Mouse (Mus musculus) cerebellum, postnatal 25 days (tissue): ENCODE results near the gene Pafah2.
A peak's percentile ranks its signal among the peaks of the same experiment; 100 is the strongest.

Experiments used
- DNase-seq, 2 experiments: peaks; one replicate each; pipeline ENCODE4 v3.0.0; 2021; ENCODE audit warnings: mixed read lengths in 2 of 2

Pafah2 gene

GRCm38 (mm10) chr4:134466381-134467262, 70.5 kb downstream of the Pafah2 start:
- no peak for DNase-seq

DNA sequence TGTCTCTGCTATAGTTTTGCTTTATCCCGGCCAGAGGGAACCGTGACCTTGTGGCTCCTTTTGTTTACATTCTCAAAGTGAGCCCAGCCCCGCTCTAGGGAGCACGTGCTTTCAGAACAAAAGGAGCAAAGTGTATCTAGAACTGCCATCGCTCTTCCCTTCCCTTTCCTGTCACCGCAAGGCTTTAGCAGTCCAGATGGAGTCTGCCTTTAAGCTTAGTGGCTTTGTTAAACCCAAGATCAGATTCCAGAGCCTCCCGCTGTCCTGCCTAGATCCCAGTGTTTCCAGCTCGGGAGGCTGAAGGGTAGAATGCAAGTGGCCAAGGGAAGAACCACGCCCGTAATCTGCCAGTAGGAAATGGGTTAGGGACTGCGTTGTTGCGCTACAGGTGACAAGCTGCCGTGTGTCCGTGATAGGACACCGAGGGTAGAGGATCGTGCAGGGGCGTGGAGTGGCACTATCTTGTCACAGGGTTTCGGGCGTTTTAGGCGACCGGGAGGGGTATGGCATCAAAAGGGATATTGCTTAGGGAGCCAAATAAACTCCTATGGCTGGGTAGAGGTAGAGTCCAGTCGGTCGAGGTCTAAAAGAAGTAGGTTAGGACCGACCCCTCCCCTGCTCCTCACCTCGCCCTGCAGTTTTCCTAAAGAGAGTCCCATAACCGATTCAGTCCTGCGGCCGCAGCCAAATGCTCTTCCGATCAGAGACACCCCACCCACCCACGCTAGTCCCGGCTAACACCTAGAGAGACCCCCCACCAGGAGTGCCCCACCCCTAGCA, 71.5 kb downstream of the Pafah2 start:
- peak; percentile 55 to 66 for DNase-seq

DNA sequence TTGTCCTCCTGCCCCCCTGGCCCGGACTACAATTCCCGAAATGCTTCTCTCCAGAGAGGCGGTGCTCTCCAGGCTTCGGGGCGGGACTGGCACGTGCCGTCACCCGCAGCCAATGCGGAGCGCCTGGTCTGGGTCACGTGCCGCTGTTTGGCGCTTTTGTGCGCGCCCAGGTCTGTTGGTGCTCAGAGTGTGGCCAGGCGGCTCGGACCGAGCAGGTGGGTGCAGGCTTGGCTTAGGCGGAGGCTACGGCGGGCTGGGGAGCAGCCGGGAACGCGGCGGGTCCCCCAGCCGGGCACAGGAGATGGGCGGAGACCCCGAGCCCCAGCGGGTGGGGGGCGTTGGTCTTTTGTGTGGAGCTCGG, 72.1 kb downstream of the Pafah2 start, which contains the start of gene Stmn1:
TSS of gene Stmn1 (plus strand) at position 106 of the 361 bp plus-strand sequence.
- DNase-seq, result peak; percentile 95 to 97

DNA sequence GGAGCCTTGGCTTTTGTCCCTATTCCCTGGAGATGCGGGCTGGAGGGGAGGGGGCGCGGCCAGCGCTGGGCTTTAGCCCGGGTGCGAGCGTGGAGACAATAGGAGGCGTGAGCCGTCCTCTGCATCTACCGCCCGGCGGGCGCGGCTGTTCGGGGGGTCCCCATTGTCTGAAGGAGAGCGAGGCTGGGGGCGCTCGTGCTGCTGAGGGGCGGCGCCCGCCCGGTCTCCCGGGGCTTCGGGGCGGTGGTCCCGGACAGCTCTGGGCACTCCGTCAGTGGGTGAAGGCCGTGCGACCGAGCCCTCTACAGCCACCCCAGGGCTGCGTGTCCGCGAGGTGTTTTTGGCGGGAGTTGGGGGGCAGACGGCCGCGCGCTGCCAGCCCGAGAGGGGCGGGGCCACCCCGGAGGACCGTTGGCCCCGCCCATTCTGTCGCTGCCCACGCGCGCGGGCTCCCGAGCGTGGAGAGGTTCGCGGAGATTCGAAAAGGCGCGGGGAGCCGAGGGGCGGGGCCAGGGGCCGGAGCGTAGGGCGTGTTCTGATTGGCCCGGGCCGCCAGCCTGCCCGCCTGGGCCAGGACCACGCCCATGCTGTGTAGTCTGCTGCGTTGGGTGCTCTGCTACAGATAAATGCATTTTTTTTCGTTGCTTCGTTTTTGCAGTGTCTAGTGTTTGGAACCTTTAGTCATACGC, 72.6 kb downstream of the Pafah2 start:
- DNase-seq, result peak; percentile 98 to 99

- DNase-seq, result no peak
These were observed 73.2 kb downstream of the Pafah2 start for GRCm38 (mm10) chr4:134469341-134469796.

DNA sequence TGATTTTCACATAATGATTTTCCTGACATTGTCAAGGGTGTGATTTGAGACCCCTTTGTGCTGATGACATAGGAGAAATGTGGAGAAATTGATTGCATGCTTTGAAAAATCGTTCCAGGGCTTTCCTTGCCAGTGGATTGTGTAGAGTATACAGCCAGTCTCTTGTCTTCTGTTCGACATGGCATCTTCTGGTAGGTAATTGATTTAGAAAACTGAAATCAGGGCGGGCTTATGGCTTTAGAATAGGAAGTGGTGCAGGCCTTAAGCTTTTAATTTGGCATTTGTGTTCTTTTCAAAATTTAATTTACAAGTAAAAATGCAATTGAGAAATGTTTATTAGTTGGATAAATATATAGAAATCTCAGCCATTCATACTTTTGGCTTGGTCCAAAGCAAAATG, 73.9 kb downstream of the Pafah2 start:
- no peak for DNase-seq

DNA sequence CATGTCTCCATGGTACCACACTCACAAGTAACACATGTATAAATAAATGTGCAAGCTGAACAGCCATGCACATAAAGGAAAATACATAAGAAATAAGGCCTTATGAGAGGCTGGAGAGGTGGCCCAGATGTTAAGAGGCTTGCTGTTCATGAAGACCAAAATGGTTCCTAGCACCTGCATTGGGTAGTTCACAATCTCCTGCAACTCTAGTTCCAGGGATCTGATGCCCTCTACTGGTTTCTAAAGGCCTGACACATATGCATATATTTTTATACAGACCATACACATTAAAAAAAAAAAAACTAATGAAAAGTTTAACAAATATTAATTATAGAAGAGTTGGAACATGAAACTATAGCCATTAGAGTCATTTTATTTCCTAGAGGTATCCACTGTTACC, 75.3 kb downstream of the Pafah2 start:
- DNase-seq, result no peak

DNA sequence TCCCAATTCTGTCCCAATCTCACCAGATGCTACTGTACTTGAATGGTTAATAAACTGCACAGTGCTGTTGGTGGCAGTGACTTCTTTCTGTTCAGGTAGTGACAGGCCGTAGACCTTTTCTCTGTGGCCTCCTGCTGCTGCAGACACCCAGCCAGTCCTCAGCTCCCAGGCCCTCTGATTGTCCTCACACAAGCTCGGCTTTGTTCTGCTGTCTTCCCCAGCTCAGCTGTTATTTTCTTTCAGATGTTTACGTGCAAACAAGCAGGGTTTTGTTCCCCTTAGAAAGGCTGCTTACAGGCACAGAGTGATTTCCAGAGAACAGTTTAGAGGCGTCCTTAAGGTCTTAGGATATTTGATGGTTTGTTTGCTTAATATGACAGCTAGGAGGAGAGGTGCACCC, 77.6 kb downstream of the Pafah2 start:
- no peak for DNase-seq

GRCm38 (mm10) chr4:134474240-134474639, 78.1 kb downstream of the Pafah2 start:
- no peak for DNase-seq

- DNase-seq, result peak; percentile 63 to 70
These were observed 80.8 kb downstream of the Pafah2 start for GRCm38 (mm10) chr4:134476899-134477298.
